ENCODE assay signal across 34 mouse cellular contexts in genomic region chr8:65034136-65034535, GRCm38 (mm10). TPM values are rescaled to one million over a fixed set of nuclear protein-coding genes. Genes with fewer than 3 reads are reported as not detected.
DNase-seq lines count a peak whose midpoint lies in the region; ATAC-seq lines count a peak whose summit lies in the region.
"Had no signal": no experiment of that assay in that cellular context is flagged by ENCODE, and none has a peak within 500 bp of the region (broad histone marks: within the 10 kb centered on the region; RNA-seq: fewer than 3 reads in every experiment).

No protein-coding gene starts in this region.

- no peak overlapping the region for H3K4me3 ChIP-seq in midbrain, embryonic 11.5 days (ENCODE audit: low read depth, low read length)
- no peak overlapping the region for H3K4me3 ChIP-seq in midbrain, embryonic 16.5 days (ENCODE audit: low read depth, low read length)
- H3K4me3 ChIP-seq: heart, embryonic 12.5 days; hindbrain, embryonic 12.5 days; liver, embryonic 13.5 days; midbrain, embryonic 15.5 days; myocyte; neural tube, embryonic 15.5 days; stomach, embryonic 15.5 days had no signal

- no peak for ATAC-seq in midbrain, embryonic 11.5 days (ENCODE audit: low FRiP score)
- ATAC-seq in midbrain, embryonic 16.5 days: no peak
- ATAC-seq: forebrain, embryonic 16.5 days; midbrain, embryonic 15.5 days had no signal

- H3K27me3 ChIP-seq in midbrain, embryonic 11.5 days (ENCODE audit: control insufficient read depth, insufficient read depth, low read length): no peaks in the 10 kb centered on the region
- H3K27me3 ChIP-seq in midbrain, embryonic 16.5 days (ENCODE audit: control insufficient read depth, insufficient read depth, low read depth, low read length): no peaks in the 10 kb centered on the region
- H3K27me3 ChIP-seq: CH12.LX; heart, embryonic 12.5 days; hindbrain, embryonic 12.5 days; midbrain, embryonic 15.5 days; neural tube, embryonic 15.5 days; stomach, embryonic 15.5 days had no signal

- no peak overlapping the region for H3K4me2 ChIP-seq in midbrain, embryonic 11.5 days
- no peak overlapping the region for H3K4me2 ChIP-seq in midbrain, embryonic 16.5 days (ENCODE audit: low read length)
- H3K4me2 ChIP-seq: heart, embryonic 12.5 days; hindbrain, embryonic 12.5 days; liver, embryonic 13.5 days; lung, embryonic 14.5 days; midbrain, embryonic 15.5 days; neural tube, embryonic 15.5 days; stomach, embryonic 15.5 days had no signal

- H3K9ac ChIP-seq in midbrain, embryonic 11.5 days (ENCODE audit: low read length): no peak overlapping the region
- no peak overlapping the region for H3K9ac ChIP-seq in midbrain, embryonic 16.5 days (ENCODE audit: low read depth, low read length)
- H3K9ac ChIP-seq: heart, embryonic 12.5 days; hindbrain, embryonic 12.5 days; liver, embryonic 13.5 days; lung, embryonic 14.5 days; midbrain, embryonic 15.5 days; neural tube, embryonic 15.5 days; stomach, embryonic 15.5 days had no signal

- no peaks in the 10 kb centered on the region for H3K36me3 ChIP-seq in midbrain, embryonic 11.5 days (ENCODE audit: control insufficient read depth, insufficient read depth, low read length)
- H3K36me3 ChIP-seq in midbrain, embryonic 16.5 days (ENCODE audit: control insufficient read depth, insufficient read depth, low read length): no peaks in the 10 kb centered on the region
- H3K36me3 ChIP-seq: heart, embryonic 12.5 days; hindbrain, embryonic 12.5 days; liver, embryonic 13.5 days; midbrain, embryonic 15.5 days; neural tube, embryonic 15.5 days; stomach, embryonic 15.5 days had no signal

- no peak overlapping the region for H3K27ac ChIP-seq in midbrain, embryonic 11.5 days (ENCODE audit: low read depth, low read length)
- no peak overlapping the region for H3K27ac ChIP-seq in midbrain, embryonic 16.5 days (ENCODE audit: low read length)
- H3K27ac ChIP-seq: hindbrain, embryonic 12.5 days; liver, embryonic 13.5 days; midbrain, embryonic 15.5 days; neural tube, embryonic 15.5 days; stomach, embryonic 15.5 days had no signal

- intact Hi-C loops in heart, postnatal 10 days (cut with DNase I): no loop called here

- 60% methylated on average over 2 of the region's 2 CpGs for WGBS in midbrain, embryonic 11.5 days
- 41% methylated on average over 2 of the region's 2 CpGs for WGBS in midbrain, embryonic 16.5 days

- no peaks in the 10 kb centered on the region for H3K9me3 ChIP-seq in midbrain, embryonic 11.5 days (ENCODE audit: control insufficient read depth, low read length)
- no peaks in the 10 kb centered on the region for H3K9me3 ChIP-seq in midbrain, embryonic 16.5 days (replicated peaks; ENCODE audit: control insufficient read depth, low read length, poor library complexity, severe bottlenecking)
- H3K9me3 ChIP-seq: heart, embryonic 12.5 days; hindbrain, embryonic 12.5 days; liver, embryonic 13.5 days; midbrain, embryonic 15.5 days; neural tube, embryonic 15.5 days; stomach, embryonic 15.5 days had no signal

- peaks cover 4% of the 10 kb centered on the region; the same call in 1 of the 2 replicates for H3K4me1 ChIP-seq in midbrain, embryonic 11.5 days (ENCODE audit: control insufficient read depth, insufficient read depth, low read length)
- H3K4me1 ChIP-seq in midbrain, embryonic 16.5 days (ENCODE audit: control insufficient read depth, insufficient read depth, low read length): peaks cover 8% of the 10 kb centered on the region
- H3K4me1 ChIP-seq: liver, embryonic 13.5 days had no signal

- peak; percentile 71 for DNase-seq in heart, adult 11 months
- DNase-seq in heart, postnatal 10 days: no peak
- DNase-seq in midbrain, embryonic 11.5 days (ENCODE audit: low spot score, missing footprints): peak; percentile 80
- peak; percentile 95 for DNase-seq in R1 (ENCODE audit: low read depth, low spot score)
- DNase-seq in right cerebral cortex, postnatal 36 days (ENCODE audit: low spot score in 2 of 2): no peak
- DNase-seq in cerebellum, adult 9-10 months: no peak
- DNase-seq: adrenal gland, postnatal 36 days; B cell, adult 2 months; cerebellum, adult 9-11 months; gastrocnemius, postnatal 14 days; heart, adult 18-20 months; heart, postnatal 14 days; kidney, adult 9 months; liver, embryonic 13.5 days; lung, embryonic 14.5 days; right cerebral cortex, adult 18-20 months; thymus, postnatal 25 days had no signal

RNA-seq across cellular contexts. Expression of gene Apela, which starts 3.0 kb away (rescaled TPM):
- under 1 TPM; 0.35 to 0.45 TPM for total RNA-seq in heart, postnatal 10 days (2021)
- 1.3 and 2.3 TPM in 2 replicates for polyA plus RNA-seq in midbrain, embryonic 11.5 days (2014; fragmentation: Nextera tagmentation; extraction: Ambion mirVana)
- 0.76 and 1.2 TPM in 2 replicates for polyA plus RNA-seq in midbrain, embryonic 16.5 days (2015; fragmentation: Nextera tagmentation; extraction: Ambion mirVana)
- total RNA-seq: adrenal gland, adult 18-20 months; adrenal gland, postnatal 36 days; CH12.LX; common myeloid progenitor, adult 5-6 weeks; gastrocnemius, postnatal 14 days; heart, adult 18-20 months; heart, postnatal 14 days; layer of hippocampus, adult 18-20 months; left cerebral cortex, adult 8-10 months; megakaryocyte-erythroid progenitor cell, adult 5-6 weeks had no signal
- polyA plus RNA-seq: myocyte had no signal

RNA-seq across cellular contexts. Expression of gene Trim60, which starts 15.8 kb away (rescaled TPM):
- total RNA-seq in heart, postnatal 10 days (2021): not detected
- polyA plus RNA-seq in midbrain, embryonic 11.5 days (2014; fragmentation: Nextera tagmentation; extraction: Ambion mirVana): not detected in 2 replicates
- not detected in 2 replicates for polyA plus RNA-seq in midbrain, embryonic 16.5 days (2015; fragmentation: Nextera tagmentation; extraction: Ambion mirVana)
- total RNA-seq: adrenal gland, adult 18-20 months; adrenal gland, postnatal 36 days; CH12.LX; common myeloid progenitor, adult 5-6 weeks; gastrocnemius, postnatal 14 days; heart, adult 18-20 months; heart, postnatal 14 days; layer of hippocampus, adult 18-20 months; layer of hippocampus, postnatal 14 days; left cerebral cortex, adult 8-10 months; megakaryocyte-erythroid progenitor cell, adult 5-6 weeks had no signal
- polyA plus RNA-seq: embryonic facial prominence, embryonic 11.5 days; forebrain, embryonic 16.5 days; hindbrain, embryonic 12.5 days; liver, embryonic 13.5 days; lung, embryonic 14.5 days; midbrain, embryonic 15.5 days; myocyte; neural tube, embryonic 15.5 days; stomach, embryonic 15.5 days had no signal

RNA-seq across cellular contexts. Expression of gene Trim61, which starts 15.8 kb away (rescaled TPM):
- total RNA-seq in heart, postnatal 10 days (2021): not detected
- not detected in 2 replicates for polyA plus RNA-seq in midbrain, embryonic 11.5 days (2014; fragmentation: Nextera tagmentation; extraction: Ambion mirVana)
- not detected in 2 replicates for polyA plus RNA-seq in midbrain, embryonic 16.5 days (2015; fragmentation: Nextera tagmentation; extraction: Ambion mirVana)
- total RNA-seq: adrenal gland, adult 18-20 months; adrenal gland, postnatal 36 days; CH12.LX; common myeloid progenitor, adult 5-6 weeks; gastrocnemius, postnatal 14 days; heart, adult 18-20 months; heart, postnatal 14 days; layer of hippocampus, adult 18-20 months; layer of hippocampus, postnatal 14 days; left cerebral cortex, adult 8-10 months; megakaryocyte-erythroid progenitor cell, adult 5-6 weeks had no signal
- polyA plus RNA-seq: embryonic facial prominence, embryonic 11.5 days; forebrain, embryonic 16.5 days; hindbrain, embryonic 12.5 days; liver, embryonic 13.5 days; lung, embryonic 14.5 days; midbrain, embryonic 15.5 days; myocyte; stomach, embryonic 15.5 days had no signal

RNA-seq across cellular contexts. Expression of gene Gm10663, which starts 40.7 kb away (rescaled TPM):
- not detected for total RNA-seq in heart, postnatal 10 days (2021)
- polyA plus RNA-seq in midbrain, embryonic 11.5 days (2014; fragmentation: Nextera tagmentation; extraction: Ambion mirVana): not detected in 2 replicates
- not detected in 2 replicates for polyA plus RNA-seq in midbrain, embryonic 16.5 days (2015; fragmentation: Nextera tagmentation; extraction: Ambion mirVana)
- total RNA-seq: adrenal gland, adult 18-20 months; adrenal gland, postnatal 36 days; CH12.LX; common myeloid progenitor, adult 5-6 weeks; gastrocnemius, postnatal 14 days; heart, adult 18-20 months; heart, postnatal 14 days; layer of hippocampus, adult 18-20 months; layer of hippocampus, postnatal 14 days; left cerebral cortex, adult 8-10 months; megakaryocyte-erythroid progenitor cell, adult 5-6 weeks had no signal
- polyA plus RNA-seq: embryonic facial prominence, embryonic 11.5 days; forebrain, embryonic 16.5 days; heart, embryonic 12.5 days; hindbrain, embryonic 12.5 days; limb, embryonic 14.5 days; liver, embryonic 13.5 days; lung, embryonic 14.5 days; midbrain, embryonic 15.5 days; myocyte; neural tube, embryonic 15.5 days; stomach, embryonic 15.5 days had no signal

RNA-seq across cellular contexts. Expression of gene Trim75, which starts 46.5 kb away (rescaled TPM):
- total RNA-seq in heart, postnatal 10 days (2021): not detected
- not detected in 2 replicates for polyA plus RNA-seq in midbrain, embryonic 11.5 days (2014; fragmentation: Nextera tagmentation; extraction: Ambion mirVana)
- 0.09 TPM in 1 of 2 replicates, not detected in the other for polyA plus RNA-seq in midbrain, embryonic 16.5 days (2015; fragmentation: Nextera tagmentation; extraction: Ambion mirVana)
- total RNA-seq: adrenal gland, adult 18-20 months; adrenal gland, postnatal 36 days; CH12.LX; common myeloid progenitor, adult 5-6 weeks; gastrocnemius, postnatal 14 days; heart, adult 18-20 months; heart, postnatal 14 days; layer of hippocampus, adult 18-20 months; layer of hippocampus, postnatal 14 days; left cerebral cortex, adult 8-10 months; megakaryocyte-erythroid progenitor cell, adult 5-6 weeks had no signal
- polyA plus RNA-seq: embryonic facial prominence, embryonic 11.5 days; heart, embryonic 12.5 days; hindbrain, embryonic 12.5 days; liver, embryonic 13.5 days; lung, embryonic 14.5 days; myocyte; stomach, embryonic 15.5 days had no signal

Comparison
In these comparisons a context has a peak if more than half of its experiments do, and no peak if none do; other contexts are left out.
1. DNase-seq: peak in heart, adult 11 months (single experiment), midbrain, embryonic 11.5 days (single experiment) and R1 (single experiment); none in heart, postnatal 10 days (0 of 2), right cerebral cortex, postnatal 36 days (0 of 2) and cerebellum, adult 9-10 months (single experiment).